Mouse (Mus musculus) hindbrain, embryonic 10.5 days (tissue): ENCODE measurements around the gene Apip. TPM values are rescaled to one million over a fixed set of nuclear protein-coding genes. Genes with fewer than 3 reads are reported as not detected.

Source experiments
- DNase-seq: peaks from one replicate; pipeline ENCODE4 v3.0.0-alpha.2; 2017; ENCODE audit warnings: low spot score
- H3K27ac ChIP-seq: fragments of 300-500 bp; sonication (generic); 2 replicates; pipeline ENCODE4 v1.5.1; 2016; ENCODE audit warnings: mild to moderate bottlenecking, moderate library complexity
- H3K27me3 ChIP-seq: fragments of 300-500 bp; sonication (generic); 2 replicates; pipeline ENCODE4 v1.6.1; 2016; ENCODE audit warnings: mild to moderate bottlenecking; ENCODE audit not compliant: poor library complexity, insufficient read depth, severe bottlenecking
- H3K36me3 ChIP-seq: fragments of 300-500 bp; sonication (generic); 2 replicates; pipeline ENCODE4 v1.6.1; 2016; ENCODE audit warnings: mild to moderate bottlenecking, moderate library complexity
- H3K4me1 ChIP-seq: fragments of 300-500 bp; sonication (generic); replicated peaks from 2 replicates; pipeline ENCODE4 v1.6.1; 2016; ENCODE audit warnings: mild to moderate bottlenecking
- H3K4me3 ChIP-seq: fragments of 300-500 bp; sonication (generic); 2 replicates; pipeline ENCODE4 v1.5.1; 2016; ENCODE audit warnings: mild to moderate bottlenecking, moderate library complexity
- H3K9me3 ChIP-seq: fragments of 300-500 bp; sonication (generic); 2 replicates; pipeline ENCODE4 v1.6.1; 2016; ENCODE audit warnings: mild to moderate bottlenecking, moderate library complexity
- WGBS: fragments of 180-500 bp; shearing (Covaris S2); methylation state at CpG from one replicate; pipeline ENCODE4 v1.1.7; 2016; 5-methylcytosine and 5-hydroxymethylcytosine counted together
- polyA plus RNA-seq: library from polyadenylated mRNA; unstranded; fragments of >200 nt; fragmentation: Nextera tagmentation; extraction: Ambion mirVana; gene quantifications from 2 replicates; pipeline ENCODE4 v1.2.1, GENCODE M21; 2016

Apip gene
- polyA plus RNA-seq, 1 experiment from 2014 or later, result 63.9 TPM

GRCm38 (mm10) chr2:103069752-103070405, 3.6 kb upstream of the Apip start:
- Histone ChIP-seq H3K36me3 (no peaks in the 10 kb centered on the region), H3K27ac (no peak overlapping the region), H3K27me3 (no peaks in the 10 kb centered on the region), H3K4me3 (no peak overlapping the region), H3K9me3 (no peaks in the 10 kb centered on the region), H3K4me1 (peaks cover 27% of the 10 kb centered on the region)
- 95% methylated on average over 5 of the region's 5 CpGs for WGBS
- no peak for DNase-seq

DNA sequence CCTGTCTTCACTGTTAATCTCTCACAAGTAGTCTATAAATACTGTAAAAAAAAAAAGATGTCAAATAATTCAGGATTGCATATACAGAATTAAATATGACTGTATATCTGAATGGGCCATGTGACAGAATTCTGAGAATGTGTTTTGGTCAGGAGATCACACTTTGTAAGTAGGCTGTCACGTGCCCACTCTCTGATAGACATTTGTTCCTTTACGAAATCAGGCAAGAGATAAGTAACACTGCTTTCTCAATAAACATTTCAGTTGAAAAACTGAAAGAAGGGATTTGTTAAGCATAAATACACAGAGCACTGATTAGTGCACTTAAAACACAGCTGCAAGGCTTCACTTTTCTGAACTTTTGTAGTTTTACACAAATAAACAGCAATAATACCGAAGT, 2.9 kb upstream of the Apip start:
- 90% methylated on average over 3 of the region's 3 CpGs for WGBS
- Histone ChIP-seq H3K27ac (no peak overlapping the region), H3K9me3 (no peaks in the 10 kb centered on the region), H3K4me1 (peaks cover 27% of the 10 kb centered on the region), H3K4me3 (no peak overlapping the region), H3K36me3 (no peaks in the 10 kb centered on the region), H3K27me3 (no peaks in the 10 kb centered on the region)
- DNase-seq, result no peak

- 0 out of 2 replicates have a peak, but pooled peaks cover 4% of the 10 kb centered on the region for H3K36me3 ChIP-seq
- no peaks in the 10 kb centered on the region for H3K9me3 ChIP-seq
- 77% methylated on average over 6 of the region's 6 CpGs for WGBS
- H3K27me3 ChIP-seq, result no peaks in the 10 kb centered on the region
- no peaks in the 10 kb centered on the region for H3K4me1 ChIP-seq
- no peak overlapping the region for H3K27ac ChIP-seq
- H3K4me3 ChIP-seq, result no peak overlapping the region
- no peak for DNase-seq
These were observed 7.6 kb downstream of the Apip start for GRCm38 (mm10) chr2:103081117-103081516.

- 84% methylated on average over 5 of the region's 5 CpGs for WGBS
- Histone ChIP-seq H3K4me1 (no peaks in the 10 kb centered on the region), H3K27ac (no peak overlapping the region), H3K27me3 (no peaks in the 10 kb centered on the region), H3K36me3 (0 out of 2 replicates have a peak, but pooled peaks cover 4% of the 10 kb centered on the region), H3K4me3 (no peak overlapping the region), H3K9me3 (no peaks in the 10 kb centered on the region)
- DNase-seq, result no peak
These were observed 8.2 kb downstream of the Apip start for GRCm38 (mm10) chr2:103081706-103082105.

DNA sequence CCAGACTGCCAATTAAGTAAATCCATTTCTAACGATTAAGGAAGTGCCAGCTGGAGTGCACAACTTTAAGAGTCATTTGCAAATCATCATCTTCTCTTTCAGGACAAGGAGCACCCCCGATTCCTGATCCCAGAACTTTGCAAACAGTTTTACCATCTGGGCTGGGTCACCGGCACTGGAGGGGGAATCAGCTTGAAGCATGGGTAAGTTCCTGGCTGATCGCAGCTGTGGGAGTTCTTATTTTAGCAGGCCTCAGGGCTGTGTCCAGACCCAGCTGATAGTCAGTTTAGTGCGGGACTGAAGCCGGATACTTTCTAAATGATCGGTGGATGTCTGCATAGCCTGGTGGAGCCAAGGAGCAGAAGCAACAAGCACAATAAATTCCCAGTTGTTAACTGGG, 9.4 kb downstream of the Apip start:
- Histone ChIP-seq H3K9me3 (no peaks in the 10 kb centered on the region), H3K4me1 (no peaks in the 10 kb centered on the region), H3K27me3 (no peaks in the 10 kb centered on the region), H3K4me3 (no peak overlapping the region), H3K27ac (no peak overlapping the region), H3K36me3 (0 out of 2 replicates have a peak, but pooled peaks cover 9% of the 10 kb centered on the region)
- WGBS, result 79% methylated on average over 7 of the region's 7 CpGs
- no peak for DNase-seq

- peaks cover 6% of the 10 kb centered on the region for H3K4me1 ChIP-seq
- no peak overlapping the region for H3K27ac ChIP-seq
- DNase-seq, result no peak
- H3K4me3 ChIP-seq, result no peak overlapping the region
- H3K9me3 ChIP-seq, result no peaks in the 10 kb centered on the region
- WGBS, result 63% methylated on average over 5 of the region's 5 CpGs
- no peaks in the 10 kb centered on the region for H3K27me3 ChIP-seq
- H3K36me3 ChIP-seq, result peaks cover 24% of the 10 kb centered on the region
These were observed 11.0 kb downstream of the Apip start for GRCm38 (mm10) chr2:103084451-103084850.

- Histone ChIP-seq H3K27me3 (no peaks in the 10 kb centered on the region), H3K4me1 (peaks cover 9% of the 10 kb centered on the region), H3K9me3 (no peaks in the 10 kb centered on the region), H3K27ac (no peak overlapping the region), H3K4me3 (no peak overlapping the region), H3K36me3 (peaks cover 26% of the 10 kb centered on the region)
- 69% methylated on average over 10 of the region's 10 CpGs for WGBS
- DNase-seq, result no peak
These were observed 12.2 kb downstream of the Apip start for GRCm38 (mm10) chr2:103085633-103086032.

GRCm38 (mm10) chr2:103086432-103086831, 13.0 kb downstream of the Apip start:
- Histone ChIP-seq H3K4me1 (peaks cover 9% of the 10 kb centered on the region), H3K27me3 (no peaks in the 10 kb centered on the region), H3K9me3 (no peaks in the 10 kb centered on the region), H3K4me3 (no peak overlapping the region), H3K27ac (no peak overlapping the region), H3K36me3 (peaks cover 26% of the 10 kb centered on the region)
- WGBS, result 11% methylated on average over 1 of the region's 1 CpGs
- no peak for DNase-seq

GRCm38 (mm10) chr2:103088099-103088498, 14.6 kb downstream of the Apip start:
- 93% methylated on average over 4 of the region's 4 CpGs for WGBS
- no peak overlapping the region for H3K27ac ChIP-seq
- peaks cover 9% of the 10 kb centered on the region for H3K4me1 ChIP-seq
- peaks cover 31% of the 10 kb centered on the region for H3K36me3 ChIP-seq
- H3K9me3 ChIP-seq, result no peaks in the 10 kb centered on the region
- H3K4me3 ChIP-seq, result no peak overlapping the region
- DNase-seq, result no peak
- H3K27me3 ChIP-seq, result no peaks in the 10 kb centered on the region

GRCm38 (mm10) chr2:103089521-103089920, 16.0 kb downstream of the Apip start:
- peaks cover 9% of the 10 kb centered on the region for H3K4me1 ChIP-seq
- no peaks in the 10 kb centered on the region for H3K9me3 ChIP-seq
- 53% methylated on average over 6 of the region's 6 CpGs for WGBS
- H3K4me3 ChIP-seq, result no peak overlapping the region
- peak overlapping the region; percentile 41; the same call in 1 of the 2 replicates for H3K27ac ChIP-seq
- peaks cover 45% of the 10 kb centered on the region for H3K36me3 ChIP-seq
- H3K27me3 ChIP-seq, result no peaks in the 10 kb centered on the region
- no peak for DNase-seq

DNA sequence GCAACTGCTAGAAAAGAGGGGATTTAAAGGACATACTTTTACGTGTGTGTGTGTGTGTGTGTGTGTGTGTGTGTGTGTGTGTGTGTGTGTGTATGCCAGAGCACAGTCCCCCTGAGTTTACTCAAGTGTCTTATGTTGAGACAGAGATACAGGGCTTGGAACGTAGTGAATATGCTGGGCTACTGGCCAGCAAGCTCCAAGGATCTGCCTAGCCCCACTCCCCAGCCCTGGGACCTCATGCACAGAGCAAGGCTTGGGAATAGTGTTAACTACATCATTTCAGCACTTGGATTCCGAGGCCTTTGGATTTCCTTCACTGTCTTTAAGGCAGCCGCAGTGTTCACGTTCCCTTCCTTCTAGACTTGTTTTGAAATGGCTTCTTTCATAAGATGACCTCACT, 29.1 kb downstream of the Apip start:
- WGBS, result 83% methylated on average over 5 of the region's 5 CpGs
- Histone ChIP-seq H3K36me3 (no peaks in the 10 kb centered on the region), H3K27me3 (no peaks in the 10 kb centered on the region), H3K9me3 (no peaks in the 10 kb centered on the region), H3K4me1 (no peaks in the 10 kb centered on the region), H3K27ac (no peak overlapping the region), H3K4me3 (no peak overlapping the region)
- DNase-seq, result no peak

GRCm38 (mm10) chr2:103106172-103106571, 32.7 kb downstream of the Apip start:
- no peaks in the 10 kb centered on the region for H3K27me3 ChIP-seq
- 91% methylated on average over 2 of the region's 2 CpGs for WGBS
- no peaks in the 10 kb centered on the region for H3K4me1 ChIP-seq
- DNase-seq, result no peak
- no peaks in the 10 kb centered on the region for H3K36me3 ChIP-seq
- no peak overlapping the region for H3K27ac ChIP-seq
- no peak overlapping the region for H3K4me3 ChIP-seq
- no peaks in the 10 kb centered on the region for H3K9me3 ChIP-seq

DNA sequence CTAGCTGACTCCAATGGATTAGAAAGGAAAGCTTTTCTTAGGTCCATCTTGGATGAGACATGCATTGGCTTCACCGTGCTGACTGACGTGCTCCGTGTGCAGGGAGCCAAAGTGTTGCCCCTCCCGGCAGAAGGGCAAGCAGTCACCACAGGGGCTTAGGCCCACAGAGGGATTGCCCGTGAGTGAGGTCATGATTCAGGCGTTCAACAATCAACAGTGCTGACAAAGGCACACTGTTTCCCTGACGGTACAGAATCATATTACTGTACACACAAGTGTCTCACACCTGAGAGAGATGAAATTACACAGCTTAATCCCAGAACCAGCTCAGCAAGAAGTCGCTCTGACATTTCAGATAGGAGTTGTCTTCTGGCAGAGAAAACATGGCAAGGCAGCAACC, 38.2 kb downstream of the Apip start:
- no peak overlapping the region for H3K27ac ChIP-seq
- DNase-seq, result peak; percentile 19
- H3K27me3 ChIP-seq, result no peaks in the 10 kb centered on the region
- no peaks in the 10 kb centered on the region for H3K36me3 ChIP-seq
- H3K9me3 ChIP-seq, result no peaks in the 10 kb centered on the region
- 56% methylated on average over 8 of the region's 8 CpGs for WGBS
- H3K4me3 ChIP-seq, result no peak overlapping the region
- H3K4me1 ChIP-seq, result peaks cover 3% of the 10 kb centered on the region; the same call in 1 of the 2 replicates

- no peaks in the 10 kb centered on the region for H3K9me3 ChIP-seq
- no peaks in the 10 kb centered on the region for H3K36me3 ChIP-seq
- H3K27ac ChIP-seq, result no peak overlapping the region
- WGBS, result 87% methylated on average over 5 of the region's 5 CpGs
- no peak overlapping the region for H3K4me3 ChIP-seq
- no peak for DNase-seq
- H3K4me1 ChIP-seq, result no peaks in the 10 kb centered on the region
- no peaks in the 10 kb centered on the region for H3K27me3 ChIP-seq
These were observed 43.7 kb downstream of the Apip start for GRCm38 (mm10) chr2:103117212-103117611.
